Mouse (Mus musculus): ENCODE results near the gene Gpr179. TPM values are rescaled to one million over a fixed set of nuclear protein-coding genes. Genes with fewer than 3 reads are reported as not detected.

The Gpr179 gene
- under 1 TPM in 1 of 2 experiments, not detected in 1; 0.02 TPM for total RNA-seq (2021)
- long read RNA-seq, experiment 1, result 0 reads
- long read RNA-seq, experiment 2, result 0 reads

DNA sequence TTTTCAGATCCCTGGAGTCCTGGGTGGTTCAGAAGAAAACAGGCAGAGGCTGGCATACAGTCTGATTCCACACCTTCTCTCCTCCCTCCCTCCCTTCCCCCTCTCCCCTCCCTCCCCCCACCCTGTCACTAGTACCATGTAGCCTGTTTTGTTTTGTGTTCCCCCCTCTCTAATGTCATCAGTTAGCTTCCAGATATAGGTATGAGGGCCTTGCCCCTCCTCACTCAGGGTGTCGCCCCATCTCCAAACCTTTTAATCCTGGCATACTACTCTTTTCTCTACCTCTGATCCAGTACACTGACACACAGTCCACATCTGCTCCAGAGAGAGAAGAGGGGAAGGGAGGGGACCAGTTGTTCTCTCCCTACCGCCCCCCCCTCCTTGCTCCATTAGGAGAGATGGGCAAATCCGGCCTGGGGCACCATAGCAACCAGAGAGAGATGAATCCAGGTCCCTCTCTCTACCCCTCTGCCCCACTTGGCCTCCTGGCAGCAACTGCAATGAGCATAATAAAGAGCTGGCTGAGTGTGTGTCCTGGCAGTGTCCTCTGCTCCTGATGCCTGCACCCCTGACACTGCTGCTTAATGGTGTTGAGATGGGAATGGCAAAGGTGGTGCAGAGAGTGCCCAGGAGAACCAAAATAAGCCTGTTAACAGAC lies at the start of gene Gpr179:
TSS of gene Gpr179 (minus strand) at position 51 of the 658 bp plus-strand sequence.
- no peak for DNase-seq (ENCODE audit: low spot score)

DNA sequence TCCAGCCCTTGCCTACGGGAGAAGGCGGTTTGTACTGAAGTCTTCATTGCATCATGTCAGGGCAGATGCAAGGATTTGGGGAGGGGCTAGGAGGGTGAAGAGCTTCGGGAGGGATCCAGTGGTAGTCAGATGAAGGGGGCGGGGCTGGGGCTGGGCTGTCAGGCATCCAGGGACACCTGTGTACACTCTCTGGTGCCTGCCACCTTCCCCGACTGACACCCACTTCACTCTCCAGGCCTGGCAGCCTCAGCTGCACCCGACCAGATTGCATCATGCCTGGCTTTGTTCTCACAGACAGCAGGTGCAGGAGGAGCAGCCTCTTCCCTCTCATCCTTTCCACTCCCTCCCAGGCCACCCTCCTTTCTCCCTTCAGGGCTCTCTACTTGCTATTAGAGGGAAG lies 49.2 kb upstream of the Gpr179 start:
- DNase-seq (ENCODE audit: low spot score), result no peak

DNA sequence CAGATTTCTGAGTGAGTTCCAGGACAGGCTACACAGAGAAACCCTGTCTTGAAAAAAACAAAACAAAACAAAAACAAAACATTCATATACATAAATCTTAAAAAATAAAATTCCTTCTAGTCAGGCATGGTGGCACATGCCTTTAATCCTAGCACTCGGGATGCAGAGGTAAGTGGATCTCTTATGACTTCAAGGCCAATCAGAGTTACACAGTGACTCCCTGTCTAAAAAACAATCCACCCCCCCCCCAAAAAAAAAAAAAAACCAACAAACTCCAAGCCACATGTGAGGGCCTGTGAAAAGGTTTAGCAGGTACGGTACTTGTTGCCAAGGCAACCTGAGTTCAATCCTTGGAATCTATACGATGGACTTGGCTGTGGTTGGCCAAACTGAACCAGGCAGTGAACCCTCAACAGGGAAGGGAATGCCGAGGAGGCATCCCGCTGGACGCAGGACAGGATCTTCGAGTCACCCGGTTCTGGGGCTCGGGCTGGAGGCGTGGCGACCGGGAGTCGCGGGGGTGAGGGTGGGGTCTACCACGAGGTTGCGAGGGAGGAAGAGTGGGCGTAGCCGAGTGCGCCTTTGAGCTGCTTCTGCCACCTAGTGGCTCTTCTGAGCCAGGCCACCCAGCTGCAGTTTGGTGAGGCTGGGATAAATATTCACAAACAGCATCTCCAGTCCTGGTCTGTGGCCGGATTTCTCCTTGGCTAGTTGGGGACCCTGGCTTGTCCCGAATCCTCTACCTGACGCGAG lies 48.3 kb upstream of the Gpr179 start:
- DNase-seq (ENCODE audit: low spot score), result peak; percentile 81

DNA sequence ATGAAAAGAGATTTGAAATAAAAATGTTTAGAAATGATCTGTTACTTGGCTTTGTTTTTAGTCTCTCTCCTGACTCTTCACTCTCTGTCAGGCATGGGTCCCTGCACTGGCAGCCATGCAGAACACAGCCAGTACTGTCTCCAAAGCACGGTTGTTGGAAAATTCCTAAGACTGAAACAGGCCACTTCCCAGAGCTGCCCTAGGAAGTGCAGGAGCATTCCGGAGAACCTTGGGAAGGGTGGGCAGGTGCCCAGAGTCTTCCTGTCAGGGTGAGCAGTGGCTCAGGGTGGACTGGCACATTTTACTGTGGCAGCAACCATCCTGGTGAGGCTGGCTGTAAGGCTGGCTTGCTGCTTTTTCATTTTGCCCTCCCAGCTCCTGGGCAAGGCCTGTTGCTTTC lies 46.6 kb upstream of the Gpr179 start:
- DNase-seq (ENCODE audit: low spot score), result no peak

DNA sequence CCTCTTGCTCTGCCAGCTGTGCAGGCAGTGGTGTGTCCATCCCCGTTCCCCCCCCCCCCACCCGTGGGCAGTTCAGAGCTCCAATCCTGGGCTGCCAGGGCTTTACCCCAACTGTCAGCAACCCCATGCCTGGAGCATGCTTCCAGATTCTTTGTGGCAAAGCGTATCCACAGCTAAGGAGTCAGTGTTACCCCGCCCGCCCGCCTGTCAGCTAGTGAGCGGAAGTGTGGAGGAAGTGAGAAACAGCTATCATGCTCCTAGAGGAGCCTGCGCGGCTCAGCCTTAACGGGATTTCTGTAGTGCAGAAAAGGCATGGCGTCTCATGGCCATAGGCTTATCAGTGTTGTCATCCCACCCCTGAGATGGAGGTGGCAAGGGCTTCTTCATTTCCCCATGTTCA lies 42.3 kb upstream of the Gpr179 start:
- no peak for DNase-seq (ENCODE audit: low spot score)

DNA sequence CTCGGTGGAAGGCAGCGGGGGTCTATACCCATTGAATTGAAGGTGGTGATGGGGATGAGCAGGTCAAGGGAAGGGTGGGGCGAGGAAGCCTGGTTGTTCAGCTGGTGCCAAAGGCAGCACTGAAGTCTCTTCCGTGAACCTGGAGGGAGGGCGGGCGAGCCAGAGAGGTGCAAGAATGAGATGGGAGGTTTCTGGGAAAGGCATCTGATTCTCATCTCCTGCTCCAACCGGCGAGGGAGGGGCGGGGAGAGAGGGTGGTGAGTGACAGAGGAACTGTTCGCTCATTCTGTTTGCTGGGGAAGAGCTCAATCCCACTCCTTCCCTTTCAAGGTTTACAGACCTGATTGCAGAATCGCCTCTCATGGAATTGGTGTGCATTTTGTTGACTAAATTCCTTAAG lies 41.8 kb upstream of the Gpr179 start:
- no peak for DNase-seq (ENCODE audit: low spot score)

DNA sequence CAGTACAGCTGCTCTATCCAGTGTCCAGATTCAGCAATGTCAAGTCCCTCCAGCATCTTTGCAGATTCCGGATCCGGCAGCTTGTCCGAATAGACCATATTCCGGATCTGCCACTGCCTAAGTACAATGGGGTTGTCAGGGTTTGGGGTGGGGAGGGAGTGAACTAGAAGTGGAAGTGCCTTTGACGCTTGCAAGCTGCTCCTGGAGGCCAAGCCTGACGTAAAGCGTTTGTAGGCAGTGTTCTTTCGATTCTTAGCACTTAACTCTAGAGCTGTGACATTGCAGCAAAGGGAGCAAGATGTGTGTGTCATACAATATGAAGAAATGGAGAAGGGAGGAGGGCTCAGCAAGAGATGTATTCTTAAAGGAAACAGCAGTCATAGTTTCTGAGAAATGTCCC lies 37.2 kb upstream of the Gpr179 start:
- DNase-seq (ENCODE audit: low spot score), result no peak

DNA sequence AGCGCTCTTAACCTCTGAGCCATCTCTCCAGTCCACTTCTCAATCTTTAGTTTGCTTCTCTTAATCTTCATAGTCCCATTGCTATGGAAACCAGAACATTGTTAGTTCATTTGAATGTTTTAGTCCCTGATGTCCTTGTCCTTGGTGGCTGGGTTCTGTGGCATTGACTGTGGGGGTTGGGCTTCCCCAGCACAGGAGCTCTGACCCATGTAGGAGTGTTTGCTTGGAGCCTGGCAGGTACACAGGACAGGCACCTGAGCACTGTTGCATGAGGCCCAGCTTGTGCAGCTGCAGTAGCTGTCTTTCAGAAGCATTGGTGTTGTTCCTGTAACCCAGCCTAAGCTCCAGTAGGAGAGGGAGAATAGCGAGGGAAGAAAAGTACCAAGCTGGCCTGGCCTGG lies 35.9 kb upstream of the Gpr179 start:
- no peak for DNase-seq (ENCODE audit: low spot score)

DNA sequence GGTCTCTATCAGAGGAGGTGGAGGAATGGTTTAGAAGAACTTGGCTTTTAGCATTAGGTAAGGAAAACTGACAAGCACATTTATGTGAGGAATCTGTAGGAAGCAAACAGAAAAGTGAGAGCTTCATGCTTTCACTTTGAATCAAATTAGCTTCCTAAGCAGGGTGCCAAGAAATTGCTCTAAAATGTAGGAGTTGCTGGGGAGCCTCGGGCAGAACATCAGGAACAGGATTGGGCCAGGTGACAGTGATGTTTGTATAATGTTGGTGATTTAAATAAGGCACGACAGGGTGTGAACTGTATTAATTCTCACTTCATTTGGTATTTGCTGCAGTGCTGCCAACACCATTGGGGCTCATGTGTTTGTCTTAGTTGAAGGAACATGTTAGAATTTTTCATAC lies 31.9 kb upstream of the Gpr179 start:
- no peak for DNase-seq (ENCODE audit: low spot score)

DNA sequence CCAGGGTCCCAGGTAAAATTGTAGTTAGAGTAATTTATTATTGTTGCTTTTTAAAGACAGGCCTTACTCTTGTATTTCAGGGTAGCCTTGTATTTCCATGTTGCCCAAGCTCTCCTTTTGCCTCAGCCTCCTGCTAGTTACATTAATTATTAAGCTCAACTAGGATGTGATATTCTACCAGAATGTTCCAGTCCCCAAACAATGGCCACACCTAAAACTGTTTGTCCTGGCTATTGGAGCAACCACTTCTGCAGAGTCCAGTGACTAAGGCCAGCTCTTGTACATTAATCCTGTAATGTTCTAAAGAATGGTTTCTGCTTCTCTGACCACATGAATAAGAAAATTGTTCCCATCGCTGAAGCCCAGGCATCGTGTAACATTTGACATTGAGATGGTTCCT lies 31.1 kb upstream of the Gpr179 start:
- no peak for DNase-seq (ENCODE audit: low spot score)

DNA sequence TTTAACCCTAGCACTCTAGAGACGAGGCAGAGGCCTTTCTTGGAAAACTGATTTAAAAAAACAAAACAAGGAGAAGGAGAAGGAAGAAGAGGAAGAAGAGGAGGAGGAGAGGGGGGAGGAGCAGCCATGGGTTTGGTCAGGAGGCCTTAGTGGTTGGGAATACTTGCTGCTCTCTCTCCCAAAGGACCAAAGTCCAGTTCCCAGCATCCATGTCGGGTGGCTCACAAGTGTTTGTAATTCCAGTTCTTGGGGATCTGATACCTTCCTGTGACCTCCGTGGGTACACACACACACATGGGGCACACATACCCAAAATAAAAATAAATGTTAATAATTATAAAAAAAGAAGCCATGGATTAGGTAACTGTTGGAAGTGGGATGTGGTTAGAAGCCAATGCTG lies 28.2 kb upstream of the Gpr179 start:
- no peak for DNase-seq (ENCODE audit: low spot score)

DNA sequence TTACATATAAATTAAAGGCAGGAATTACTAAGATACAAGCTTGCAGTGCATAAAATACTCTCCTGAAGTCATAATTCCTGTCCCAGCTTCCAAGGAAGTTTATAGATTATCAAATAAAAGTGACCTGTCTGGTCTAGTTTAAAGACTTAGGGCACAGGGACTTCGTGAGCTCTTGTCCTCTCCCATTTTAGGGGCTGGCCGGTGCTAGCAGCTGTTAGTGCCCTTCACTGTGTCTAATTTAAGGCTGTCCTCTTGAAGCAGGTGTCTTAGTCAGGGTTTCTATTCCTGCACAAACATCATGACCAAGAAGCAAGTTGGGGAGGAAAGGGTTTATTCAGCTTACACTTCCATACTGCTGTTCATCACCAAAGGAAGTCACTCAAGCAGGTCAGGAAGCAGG lies 21.5 kb upstream of the Gpr179 start:
- DNase-seq (ENCODE audit: low spot score), result peak; percentile 51

DNA sequence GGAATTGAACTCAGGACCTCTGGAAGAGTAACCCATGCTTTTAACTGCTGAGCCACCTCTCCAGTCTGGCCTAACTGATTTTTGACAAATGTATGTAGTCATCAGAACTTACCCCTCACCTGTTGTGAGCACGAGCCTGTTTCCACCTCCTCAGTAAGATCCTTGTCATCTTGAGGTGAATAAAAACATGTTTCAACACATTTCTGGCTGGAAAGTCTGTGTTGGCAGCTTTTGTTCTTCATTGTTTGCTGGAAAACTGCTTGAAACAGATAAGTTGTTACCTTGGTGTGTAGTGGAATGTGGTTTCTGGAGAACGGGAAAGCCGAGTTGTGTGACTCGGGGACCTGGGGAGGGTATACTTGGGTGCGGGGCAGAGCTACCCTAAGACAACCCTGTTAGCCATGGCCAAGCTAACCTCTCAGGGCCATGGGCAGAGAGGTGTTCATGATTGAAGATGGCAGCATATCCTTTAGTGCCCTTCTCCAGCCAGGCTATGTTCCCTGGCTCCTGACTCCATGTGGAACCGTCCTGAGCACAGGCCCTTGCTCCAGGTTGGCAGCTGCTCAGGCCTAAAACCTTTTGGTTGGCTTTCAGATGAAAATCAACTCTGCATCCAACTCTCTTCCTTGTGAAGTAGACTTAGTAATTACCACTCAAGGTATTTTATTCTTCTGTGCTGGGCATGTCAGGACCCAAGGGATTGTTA lies 20.4 kb upstream of the Gpr179 start:
- DNase-seq (ENCODE audit: low spot score), result no peak

DNA sequence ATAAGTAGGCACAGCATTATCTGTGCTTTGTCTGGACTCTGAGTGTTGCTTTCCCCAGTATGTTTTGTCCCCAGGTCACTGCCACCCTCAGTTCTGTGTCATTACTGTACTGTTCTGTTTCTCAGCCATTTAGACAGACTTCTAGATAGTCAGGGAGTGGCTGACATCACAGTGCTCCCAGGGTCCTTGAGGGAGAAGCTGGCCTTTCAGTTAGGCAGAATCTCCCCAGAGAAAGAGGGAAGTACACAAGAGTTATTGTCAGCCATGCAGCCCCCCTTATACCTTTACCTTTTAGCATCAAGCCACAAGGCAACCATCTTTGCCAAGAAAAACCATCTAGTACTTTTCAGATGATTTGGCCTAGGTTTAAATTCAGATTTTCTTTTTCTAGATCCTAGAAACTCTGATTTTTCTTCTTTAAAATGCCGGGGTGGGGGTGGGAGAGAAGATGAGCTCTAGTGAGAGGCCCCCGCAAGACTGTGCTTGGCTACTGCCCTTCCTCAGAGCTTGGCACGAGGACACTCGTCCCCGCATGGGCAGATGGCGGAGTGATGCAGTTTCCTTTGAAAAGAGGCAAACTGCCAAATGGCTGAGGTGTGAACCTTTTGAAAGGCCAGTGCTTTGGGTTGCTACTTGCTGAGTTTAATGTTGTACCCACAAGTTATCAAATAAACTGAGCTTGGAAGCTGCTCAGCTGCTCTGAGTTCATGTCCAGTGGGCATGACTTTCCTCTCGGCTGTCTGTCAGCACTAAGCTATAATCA lies 18.6 kb upstream of the Gpr179 start:
- DNase-seq (ENCODE audit: low spot score), result peak; percentile 34

DNA sequence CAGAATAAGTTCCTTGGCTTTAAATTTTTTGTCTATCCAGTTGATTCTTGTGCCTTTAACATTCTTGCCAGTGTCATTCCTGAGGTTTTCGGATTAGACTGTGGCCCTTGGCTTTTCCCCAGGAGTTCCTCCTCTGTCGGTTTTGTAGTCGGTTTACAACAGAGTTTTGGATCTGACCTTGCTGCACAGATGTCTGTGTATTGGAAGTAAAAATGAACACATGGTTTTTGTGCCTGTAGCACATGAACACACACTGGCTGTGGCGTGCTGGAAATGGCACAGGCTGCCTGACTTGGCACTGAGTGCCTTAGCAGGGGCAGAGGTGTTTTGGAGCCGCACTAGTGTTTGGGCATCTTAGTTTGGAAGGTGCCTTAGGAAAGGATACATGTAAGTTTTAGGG lies 16.6 kb upstream of the Gpr179 start:
- DNase-seq (ENCODE audit: low spot score), result no peak

DNA sequence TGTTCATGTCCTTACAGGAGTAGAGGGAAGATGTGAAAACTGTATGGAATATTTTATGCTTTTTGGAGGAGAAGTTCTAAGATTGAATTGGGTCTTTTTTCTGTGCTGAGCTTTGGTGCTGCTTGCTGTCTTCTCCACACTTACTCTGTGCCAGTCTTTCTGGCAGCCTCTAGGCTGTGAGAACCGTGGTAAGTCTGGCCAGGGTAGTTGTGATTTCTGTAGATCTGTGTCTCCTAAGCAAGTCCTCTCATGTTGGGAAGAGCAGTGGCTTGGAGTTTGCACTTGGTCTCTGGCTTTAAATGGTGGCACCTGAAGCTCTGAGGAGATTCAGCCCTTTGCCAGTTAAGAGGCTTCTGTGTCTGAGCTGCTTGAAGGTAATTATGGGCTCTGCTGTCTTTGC lies 13.7 kb upstream of the Gpr179 start:
- DNase-seq (ENCODE audit: low spot score), result no peak

DNA sequence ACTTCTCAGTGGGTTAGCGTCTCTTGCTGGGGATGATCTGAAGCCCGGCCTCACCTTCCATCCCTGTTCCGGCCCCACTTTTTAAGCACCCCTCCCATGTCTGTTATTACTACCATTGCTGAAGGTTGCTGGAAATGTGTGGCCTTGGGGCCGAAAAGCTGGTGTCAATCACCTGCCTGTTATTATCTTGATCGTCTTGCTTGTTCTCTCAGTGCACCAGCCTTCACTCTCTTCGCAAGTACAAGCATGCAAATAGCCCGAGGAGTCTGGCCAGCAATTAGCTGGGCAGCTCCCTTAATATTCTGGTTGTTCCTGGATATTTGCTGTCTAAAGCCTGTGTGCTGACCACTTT lies 11.7 kb upstream of the Gpr179 start:
- DNase-seq (ENCODE audit: low spot score), result no peak

DNA sequence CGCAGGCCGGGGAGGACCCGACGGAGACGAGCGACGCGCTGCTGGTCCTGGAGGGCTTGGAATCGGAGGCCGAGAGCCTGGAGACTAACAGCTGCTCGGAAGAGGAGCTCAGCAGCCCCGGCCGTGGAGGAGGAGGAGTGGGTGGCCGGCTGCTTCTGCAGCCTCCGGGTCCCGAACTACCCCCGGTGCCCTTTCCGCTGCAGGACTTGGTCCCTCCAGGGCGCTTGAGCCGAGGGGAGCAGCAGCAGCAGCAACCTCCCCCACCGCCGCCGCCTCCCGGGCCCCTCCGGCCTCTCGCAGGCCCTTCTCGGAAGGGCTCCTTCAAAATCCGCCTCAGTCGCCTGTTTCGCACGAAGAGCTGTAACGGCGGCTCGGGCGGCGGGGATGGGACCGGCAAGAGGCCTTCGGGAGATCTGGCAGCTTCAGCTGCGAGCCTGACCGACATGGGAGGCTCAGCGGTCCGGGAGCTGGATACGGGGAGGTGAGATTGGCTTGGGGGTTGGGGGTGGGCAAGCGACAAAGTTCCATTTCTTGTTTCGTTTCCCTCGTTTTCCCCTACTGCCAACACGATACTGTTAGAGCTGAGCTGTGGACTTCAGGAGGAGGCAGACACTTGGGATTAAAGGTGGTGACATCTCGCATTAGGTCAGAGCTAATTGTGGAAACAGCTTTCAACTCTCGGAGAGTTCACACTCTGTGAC lies 11.2 kb upstream of the Gpr179 start:
- peak; percentile 66 for DNase-seq (ENCODE audit: low spot score)

DNA sequence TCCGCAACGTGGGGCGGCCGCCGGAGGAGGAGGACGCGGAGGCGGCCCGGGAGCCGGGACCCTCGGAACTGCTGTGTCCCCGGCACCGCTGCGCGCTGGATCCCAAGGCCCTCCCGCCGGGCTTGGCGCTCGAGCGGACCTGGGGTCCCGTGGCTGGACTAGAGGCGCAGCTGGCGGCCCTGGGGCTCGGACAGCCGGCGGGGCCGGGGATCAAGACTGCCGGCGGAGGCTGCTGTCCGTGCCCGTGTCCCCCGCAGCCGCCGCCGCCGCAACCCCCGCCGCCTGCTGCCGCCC lies 10.7 kb upstream of the Gpr179 start:
- DNase-seq (ENCODE audit: low spot score), result peak; percentile 28

DNA sequence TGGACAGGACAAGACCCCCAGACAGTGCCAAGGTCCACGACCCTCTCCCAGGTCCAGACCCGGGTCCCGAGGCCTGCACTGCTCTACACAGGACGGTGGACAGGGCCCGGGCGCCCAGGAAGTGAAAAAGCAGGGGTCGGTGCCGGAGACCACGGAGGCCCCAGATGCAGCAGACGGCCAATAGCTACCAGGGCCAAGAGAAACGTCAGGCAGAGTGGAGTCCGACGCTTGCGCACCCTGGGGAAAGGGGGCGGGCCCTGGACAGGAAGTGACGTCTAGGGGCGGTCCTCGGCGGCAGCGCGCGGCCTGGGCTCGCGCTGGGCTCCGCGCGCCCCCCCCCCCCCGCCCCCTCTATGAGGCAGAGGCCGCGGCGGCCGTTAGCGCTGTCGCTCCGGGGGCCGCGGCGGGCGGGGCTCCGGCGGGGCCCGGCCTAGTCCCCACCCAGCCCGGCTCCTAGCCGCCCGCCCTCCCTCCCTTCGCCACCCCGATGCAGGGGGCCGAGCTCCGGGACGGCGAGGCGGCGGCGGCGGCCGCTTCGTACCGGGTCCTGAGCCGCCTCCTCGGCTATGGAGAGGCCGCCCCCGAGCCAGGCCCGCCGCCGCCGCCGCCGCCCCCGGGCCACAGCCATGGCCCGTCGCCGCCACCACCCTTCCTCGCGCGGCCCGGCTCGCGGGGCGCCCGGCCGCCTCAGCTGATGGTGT lies 10.2 kb upstream of the Gpr179 start, which contains the start of gene Socs7:
TSS of gene Socs7 (plus strand) at position 604 of the 701 bp plus-strand sequence.
- peak; percentile 97 for DNase-seq (ENCODE audit: low spot score)

DNA sequence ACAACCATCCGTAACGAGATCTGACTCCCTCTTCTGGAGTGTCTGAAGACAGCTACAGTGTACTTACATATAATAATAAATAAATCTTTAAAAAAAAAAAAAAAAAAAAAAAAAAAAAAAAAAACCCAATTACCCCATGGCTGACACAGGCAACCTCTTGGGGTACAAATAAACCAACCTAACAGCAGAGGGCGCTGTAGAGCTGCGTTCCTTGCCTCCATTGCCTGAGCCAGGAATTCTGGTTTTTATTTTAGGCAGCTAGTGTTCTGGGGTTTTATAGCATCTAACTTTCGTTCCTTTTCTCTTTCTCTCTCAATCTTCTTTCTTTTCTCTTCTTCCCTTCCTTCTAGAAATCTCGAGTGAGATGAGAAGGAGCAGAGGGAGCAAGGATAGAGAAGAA lies 5.8 kb upstream of the Gpr179 start:
- DNase-seq (ENCODE audit: low spot score), result peak; percentile 86
